Mouse (Mus musculus): ENCODE data around the gene Ankrd17.
"Not testable (repeated sequence)": the region's sequence is repeated elsewhere in the genome, so short reads cannot be mapped to it uniquely, and the experiment has no call there.

GRCm38 (mm10) chr5:90262230-90262629 lies 104.1 kb downstream of the Ankrd17 start:
- TF ChIP-seq CTCF (IDR thresholded peaks at IDR 0.05; ENCODE audit: low read depth, low read length); POLR2A (IDR thresholded peaks at IDR 0.05; ENCODE audit: extremely low read depth, insufficient read depth, low read length): not testable (repeated sequence)
